Mouse (Mus musculus) forebrain, embryonic 14.5 days (tissue): ENCODE results near the gene Sacs. TPM values are rescaled to one million over a fixed set of nuclear protein-coding genes. Genes with fewer than 3 reads are reported as not detected.
A peak's percentile ranks its signal among the peaks of the same experiment; 100 is the strongest.

ENCODE experiments used
- ATAC-seq: fragments of 200-750 bp; cut with Nextera tagmentation; 2 replicates; pipeline ENCODE4 v1.8.0; 2017; ENCODE audit warnings: mild to moderate bottlenecking, moderate library complexity
- DNase-seq: peaks from one replicate; pipeline ENCODE4 v3.0.0-alpha.2; 2015; ENCODE audit warnings: low spot score
- H3K27ac ChIP-seq: fragments of 300-500 bp; sonication (generic); 2 replicates; pipeline ENCODE4 v1.5.1; 2014; ENCODE audit warnings: low read depth, mild to moderate bottlenecking, control low read depth, low read length, moderate library complexity
- H3K27me3 ChIP-seq: fragments of 300-500 bp; sonication (generic); replicated peaks from 2 replicates; pipeline ENCODE4 v1.6.1; 2014; ENCODE audit warnings: low read length, control low read depth, mixed read lengths; ENCODE audit not compliant: control insufficient read depth, insufficient read depth
- H3K36me3 ChIP-seq: fragments of 300-500 bp; sonication (generic); 2 replicates; pipeline ENCODE4 v1.6.1; 2014; ENCODE audit warnings: low read length, control low read depth; ENCODE audit not compliant: control insufficient read depth, insufficient read depth
- H3K4me1 ChIP-seq: fragments of 300-500 bp; sonication (generic); 2 replicates; pipeline ENCODE4 v1.6.1; 2014; ENCODE audit warnings: antibody characterized with exemption, low read length, control low read depth; ENCODE audit not compliant: control insufficient read depth, insufficient read depth
- H3K4me2 ChIP-seq: fragments of 300-500 bp; sonication (generic); 2 replicates; pipeline ENCODE4 v1.6.1; 2014; ENCODE audit warnings: mild to moderate bottlenecking, control low read depth, low read length
- H3K4me3 ChIP-seq: fragments of 300-500 bp; sonication (generic); 2 replicates; pipeline ENCODE4 v1.5.1; 2014; ENCODE audit warnings: low read depth, low read length, control low read depth
- H3K9ac ChIP-seq: fragments of 300-500 bp; sonication (generic); 2 replicates; pipeline ENCODE4 v1.6.1; 2014; ENCODE audit warnings: mild to moderate bottlenecking, low read length, control low read depth, moderate library complexity
- H3K9me3 ChIP-seq: fragments of 300-500 bp; sonication (generic); replicated peaks from 2 replicates; pipeline ENCODE4 v1.6.1; 2016; ENCODE audit warnings: low read length, control low read depth, mixed read lengths; ENCODE audit not compliant: control insufficient read depth
- WGBS: fragments of 180-500 bp; shearing (Covaris S2); extraction: QIAGEN DNeasy Blood & Tissue Kit; methylation state at CpG from one replicate; pipeline ENCODE4 v1.1.7; 2014; 5-methylcytosine and 5-hydroxymethylcytosine counted together
- polyA plus RNA-seq: library from polyadenylated mRNA; unstranded; fragments of >200 nt; fragmentation: Nextera tagmentation; extraction: Ambion mirVana; gene quantifications from 2 replicates; pipeline ENCODE4 v1.2.1, GENCODE M21; 2014

Gene Sacs
- polyA plus RNA-seq, 1 experiment from 2014 or later = 7.9 TPM

DNA sequence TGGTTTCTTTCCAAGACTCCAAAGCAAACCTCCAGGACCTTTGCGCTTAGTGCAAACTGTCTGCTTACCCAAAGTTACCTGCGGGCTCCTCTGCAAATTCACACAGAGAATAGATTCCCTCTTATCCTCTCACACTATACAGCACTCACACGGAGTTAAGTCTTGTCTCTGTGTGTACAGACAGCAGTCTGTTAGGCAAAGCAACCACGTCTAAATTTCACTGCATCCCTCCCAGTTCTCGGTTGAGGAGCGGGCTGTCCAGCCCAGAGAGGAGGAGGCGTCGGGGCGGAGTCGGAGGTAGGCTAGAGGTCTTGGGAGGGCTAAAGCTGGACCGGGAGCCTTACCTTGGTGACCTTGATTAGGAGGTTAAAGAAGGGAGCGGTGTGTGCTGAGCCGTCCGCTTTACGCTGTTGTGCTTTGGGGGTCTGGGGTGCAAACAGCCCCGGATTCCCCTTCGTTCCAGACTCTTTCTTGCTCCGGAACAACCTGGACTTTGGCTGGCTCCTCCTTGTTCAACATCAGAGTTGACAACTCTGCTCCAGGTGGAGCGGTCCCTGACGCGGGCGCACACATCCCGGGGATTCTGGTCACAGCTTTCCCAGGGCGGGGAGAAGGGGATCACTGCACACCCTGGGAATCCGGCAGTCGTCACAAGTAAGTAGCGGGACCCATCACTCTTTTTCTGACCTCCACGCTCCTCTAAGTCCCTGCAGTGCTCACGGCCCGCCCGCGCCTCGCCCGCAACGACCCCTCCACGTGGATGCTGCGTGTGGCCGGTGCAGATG lies 136.3 kb downstream of the Sacs start:
- H3K36me3 ChIP-seq = no peaks in the 10 kb centered on the region
- ATAC-seq (no peak), DNase-seq (no peak)
- no peak overlapping the region for H3K27ac ChIP-seq
- 0 out of 2 replicates have a peak overlapping the region, but pooled peaks have one; percentile 8 for H3K4me3 ChIP-seq
- H3K9me3 ChIP-seq = no peaks in the 10 kb centered on the region
- peak overlapping the region; percentile 39 for H3K4me2 ChIP-seq
- WGBS = 8% methylated on average over 38 of the region's 38 CpGs
- H3K4me1 ChIP-seq = no peaks in the 10 kb centered on the region
- peak overlapping the region; percentile 25; the same call in 1 of the 2 replicates for H3K9ac ChIP-seq
- H3K27me3 ChIP-seq = peaks cover 13% of the 10 kb centered on the region

DNA sequence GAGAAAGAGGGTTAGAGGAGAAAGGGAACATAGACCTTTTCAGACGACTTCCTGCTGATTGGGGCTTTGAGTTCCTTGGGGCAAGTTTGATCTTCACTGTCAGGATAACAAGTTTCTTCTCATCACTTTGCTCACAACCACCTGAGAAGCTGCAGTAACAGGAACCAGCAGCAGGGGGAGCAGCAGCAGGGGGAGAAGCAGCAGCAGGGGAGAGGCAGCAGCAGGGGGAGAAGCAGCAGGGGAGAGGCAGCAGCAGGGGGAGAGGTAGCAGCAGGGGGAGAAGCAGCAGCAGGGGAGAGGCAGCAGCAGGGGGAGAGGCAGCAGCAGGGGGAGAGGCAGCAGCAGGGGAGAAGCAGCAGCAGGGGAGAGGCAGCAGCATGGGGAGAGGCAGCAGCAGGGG lies 139.0 kb downstream of the Sacs start:
- Histone ChIP-seq H3K27me3 (peaks cover 13% of the 10 kb centered on the region), H3K27ac (no peak overlapping the region), H3K36me3 (no peaks in the 10 kb centered on the region), H3K4me3 (no peak overlapping the region), H3K9ac (no peak overlapping the region), H3K4me1 (no peaks in the 10 kb centered on the region), H3K4me2 (no peak overlapping the region), H3K9me3 (no peaks in the 10 kb centered on the region)
- DNase-seq (peak; percentile 21), ATAC-seq (no peak)
- WGBS = 32% methylated on average over 1 of the region's 1 CpGs

DNA sequence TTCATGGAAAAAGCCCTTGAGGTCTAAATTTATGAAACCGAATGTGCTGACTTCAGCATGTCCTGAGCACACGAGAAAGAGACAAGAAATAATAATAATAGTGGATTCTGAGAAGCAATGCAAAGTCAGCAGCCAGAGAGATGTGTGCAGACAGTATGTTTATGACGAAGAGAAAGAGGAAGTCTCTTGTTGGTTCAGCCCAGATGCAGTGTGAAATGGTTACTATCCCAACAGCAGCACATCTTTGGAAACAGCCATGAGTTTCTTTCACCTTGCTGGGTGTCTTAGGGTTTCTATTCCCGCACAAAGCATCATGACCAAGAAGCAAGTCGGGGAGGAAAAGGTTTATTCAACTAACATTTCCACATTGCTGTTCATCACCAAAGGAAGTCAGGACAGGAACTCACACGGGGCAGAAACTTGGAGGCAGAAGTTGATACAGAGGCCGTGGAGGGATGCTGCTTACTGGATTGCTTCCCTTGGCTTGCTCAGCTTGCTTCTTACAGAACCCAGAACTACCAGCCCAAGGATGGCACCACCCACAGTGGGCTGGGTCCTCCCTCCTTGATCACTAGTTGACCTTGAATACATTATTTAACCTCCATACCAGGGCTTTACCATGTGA lies 140.5 kb downstream of the Sacs start:
- no peak overlapping the region for H3K9ac ChIP-seq
- ATAC-seq = no peak
- 91% methylated on average over 7 of the region's 7 CpGs for WGBS
- no peaks in the 10 kb centered on the region for H3K9me3 ChIP-seq
- no peak overlapping the region for H3K4me3 ChIP-seq
- H3K4me2 ChIP-seq = no peak overlapping the region
- peaks cover 13% of the 10 kb centered on the region for H3K27me3 ChIP-seq
- no peaks in the 10 kb centered on the region for H3K36me3 ChIP-seq
- DNase-seq = no peak
- H3K4me1 ChIP-seq = no peaks in the 10 kb centered on the region
- H3K27ac ChIP-seq = no peak overlapping the region

DNA sequence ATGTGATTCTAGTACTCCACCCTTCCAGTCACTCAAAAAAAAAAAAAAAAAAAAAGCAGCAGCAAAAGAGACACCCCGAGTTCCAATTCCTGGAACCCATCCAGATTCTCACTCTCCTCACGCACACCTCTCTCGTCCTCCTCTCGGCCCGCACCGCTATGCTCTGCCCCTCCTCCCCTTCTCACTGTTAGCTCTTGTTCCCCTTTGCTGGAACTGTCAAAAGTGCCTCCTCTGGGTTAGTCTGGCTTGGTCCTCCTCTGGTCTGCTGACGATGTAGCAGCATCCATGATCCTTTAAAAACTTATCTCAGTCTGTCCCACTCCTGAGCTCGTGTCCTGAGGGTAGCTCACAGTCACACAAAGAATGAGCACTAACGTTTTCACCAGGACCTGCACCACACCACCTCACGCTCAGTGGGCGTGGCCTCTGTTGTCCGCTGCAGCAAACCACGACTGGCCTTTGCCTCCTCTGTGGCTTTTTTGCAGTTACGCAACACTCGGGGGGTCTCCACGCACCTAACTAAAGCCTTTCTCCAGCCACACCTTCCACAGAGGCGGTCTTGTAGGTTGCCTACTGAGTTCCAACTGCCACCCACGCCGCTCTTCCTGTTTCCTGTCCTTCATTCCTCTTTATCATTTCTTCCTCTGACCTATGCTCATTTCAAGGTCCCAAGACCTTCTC lies 150.5 kb downstream of the Sacs start:
- no peak overlapping the region for H3K9ac ChIP-seq
- no peak for DNase-seq
- H3K9me3 ChIP-seq = no peaks in the 10 kb centered on the region
- no peak overlapping the region for H3K4me2 ChIP-seq
- no peak overlapping the region for H3K4me3 ChIP-seq
- H3K27ac ChIP-seq = no peak overlapping the region
- ATAC-seq = no peak
- no peaks in the 10 kb centered on the region for H3K36me3 ChIP-seq
- no peaks in the 10 kb centered on the region for H3K27me3 ChIP-seq
- H3K4me1 ChIP-seq = no peaks in the 10 kb centered on the region
- WGBS = 66% methylated on average over 19 of the region's 19 CpGs

Other genes starting within 250 kb of the Sacs start
- 64.2 and 71.9 TPM in 2 replicates for gene Tnfrsf19, start 92.0 kb upstream of the Sacs start, polyA plus RNA-seq
- gene Sgcg, start 120.0 kb downstream of the Sacs start, polyA plus RNA-seq = 0.06 TPM in 1 of 2 replicates, not detected in the other
- 0.56 and 0.72 TPM in 2 replicates for gene Arl11, start 171.3 kb downstream of the Sacs start, polyA plus RNA-seq
- gene Ebpl, start 222.0 kb downstream of the Sacs start, polyA plus RNA-seq = 10.0 and 10.5 TPM in 2 replicates